Mouse (Mus musculus) midbrain, embryonic 10.5 days (tissue): ENCODE measurements at regions not wholly inside any gene's neighbourhood (a gene's known extent, or its start where the extent isn't known, plus 50 kb on each side); places are given as distances from the start of the nearest gene placed in this dataset.

Experiments
- DNase-seq: peaks from one replicate; pipeline ENCODE4 v3.0.0-alpha.2; 2017; ENCODE audit warnings: low spot score
- H3K27ac ChIP-seq: fragments of 300-500 bp; sonication (generic); replicated peaks from 2 replicates; pipeline ENCODE4 v1.5.1; 2016; ENCODE audit warnings: mild to moderate bottlenecking
- H3K27me3 ChIP-seq: fragments of 300-500 bp; sonication (generic); 2 replicates; pipeline ENCODE4 v1.6.1; 2016; ENCODE audit warnings: low read depth, mild to moderate bottlenecking; ENCODE audit not compliant: poor library complexity, severe bottlenecking
- H3K36me3 ChIP-seq: fragments of 300-500 bp; sonication (generic); 2 replicates; pipeline ENCODE4 v1.6.1; 2016; ENCODE audit warnings: mild to moderate bottlenecking, moderate library complexity
- H3K4me1 ChIP-seq: fragments of 300-500 bp; sonication (generic); 2 replicates; pipeline ENCODE4 v1.6.1; 2016
- H3K4me3 ChIP-seq: fragments of 300-500 bp; sonication (generic); 2 replicates; pipeline ENCODE4 v1.5.1; 2016; ENCODE audit warnings: mild to moderate bottlenecking, moderate library complexity
- H3K9me3 ChIP-seq: fragments of 300-500 bp; sonication (generic); replicated peaks from 2 replicates; pipeline ENCODE4 v1.6.1; 2016; ENCODE audit warnings: mild to moderate bottlenecking
- WGBS: fragments of 180-500 bp; shearing (Covaris S2); methylation state at CpG from one replicate; pipeline ENCODE4 v1.1.7; 2016; 5-methylcytosine and 5-hydroxymethylcytosine counted together

DNA sequence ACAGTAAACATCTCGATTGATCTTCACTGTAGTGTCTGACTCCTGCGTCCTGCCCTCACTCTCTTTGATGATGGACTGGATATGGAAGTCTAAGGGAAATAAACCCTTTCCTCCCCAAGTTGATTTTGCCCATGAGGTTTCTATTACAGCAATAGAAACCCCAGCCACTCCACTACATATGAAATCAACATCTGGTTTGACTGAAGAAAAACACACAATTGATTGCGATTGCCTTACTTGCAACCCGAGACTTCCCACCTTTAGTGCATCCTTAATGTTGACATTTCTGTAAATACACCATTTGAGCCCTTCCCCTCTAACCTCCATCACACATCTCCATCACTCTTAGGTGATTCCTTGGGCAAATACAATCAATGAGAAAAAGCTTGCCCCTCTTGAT, 255.6 kb upstream of the Tle4 start:
- peaks cover 11% of the 10 kb centered on the region for H3K4me1 ChIP-seq
- H3K27me3 ChIP-seq: peaks cover 40% of the 10 kb centered on the region
- no peak for DNase-seq
- H3K36me3 ChIP-seq: no peaks in the 10 kb centered on the region
- WGBS: 78% methylated on average over 4 of the region's 4 CpGs
- no peak overlapping the region for H3K27ac ChIP-seq
- no peaks in the 10 kb centered on the region for H3K9me3 ChIP-seq
- no peak overlapping the region for H3K4me3 ChIP-seq

DNA sequence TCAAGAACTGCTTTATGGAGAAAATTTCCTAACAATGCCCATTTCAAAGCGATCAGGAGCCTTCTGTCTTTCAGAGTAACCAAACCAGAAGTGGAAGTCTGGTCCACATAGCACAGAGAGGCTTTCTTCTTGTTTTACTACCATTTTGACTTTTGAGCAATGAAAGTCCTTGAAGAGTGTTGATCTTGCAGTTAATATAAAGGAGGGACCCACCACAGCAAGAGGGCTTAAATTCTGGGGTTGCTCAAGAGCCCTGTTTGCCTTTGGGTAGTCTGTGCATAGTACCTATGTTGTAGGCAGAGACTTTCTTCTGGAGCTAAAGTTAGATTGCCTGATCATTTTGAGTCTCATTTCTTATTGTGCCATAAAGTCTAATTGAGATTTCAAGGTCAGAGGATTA, 251.7 kb upstream of the Tle4 start:
- no peak overlapping the region for H3K4me3 ChIP-seq
- no peak for DNase-seq
- no peaks in the 10 kb centered on the region for H3K36me3 ChIP-seq
- WGBS: 79% methylated on average over 1 of the region's 1 CpGs
- H3K9me3 ChIP-seq: no peaks in the 10 kb centered on the region
- peaks cover 47% of the 10 kb centered on the region for H3K27me3 ChIP-seq
- no peak overlapping the region for H3K27ac ChIP-seq
- H3K4me1 ChIP-seq: peaks cover 32% of the 10 kb centered on the region

DNA sequence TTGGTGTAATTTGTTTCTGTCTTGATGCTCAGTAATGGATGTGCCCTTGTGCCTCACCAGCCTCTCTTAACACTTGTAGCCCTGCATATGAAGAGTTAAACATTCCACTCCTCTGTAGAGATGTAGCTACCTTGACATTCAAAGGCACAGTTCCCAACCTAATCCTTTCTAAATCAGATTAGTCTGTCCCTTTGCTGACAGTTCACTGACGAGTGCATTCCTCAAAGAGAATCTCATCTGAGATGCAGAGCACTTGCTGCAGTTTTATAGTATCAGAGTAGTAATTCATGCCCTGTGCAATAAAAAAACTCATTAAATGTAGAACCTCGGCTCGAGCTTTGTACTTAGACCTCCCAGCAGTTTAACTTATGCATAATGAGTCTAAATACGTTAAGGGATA, 249.3 kb upstream of the Tle4 start:
- 30% methylated on average over 4 of the region's 4 CpGs for WGBS
- H3K27me3 ChIP-seq: peaks cover 51% of the 10 kb centered on the region
- peaks cover 32% of the 10 kb centered on the region for H3K4me1 ChIP-seq
- no peak overlapping the region for H3K27ac ChIP-seq
- no peak for DNase-seq
- H3K9me3 ChIP-seq: no peaks in the 10 kb centered on the region
- no peak overlapping the region for H3K4me3 ChIP-seq
- H3K36me3 ChIP-seq: no peaks in the 10 kb centered on the region

DNA sequence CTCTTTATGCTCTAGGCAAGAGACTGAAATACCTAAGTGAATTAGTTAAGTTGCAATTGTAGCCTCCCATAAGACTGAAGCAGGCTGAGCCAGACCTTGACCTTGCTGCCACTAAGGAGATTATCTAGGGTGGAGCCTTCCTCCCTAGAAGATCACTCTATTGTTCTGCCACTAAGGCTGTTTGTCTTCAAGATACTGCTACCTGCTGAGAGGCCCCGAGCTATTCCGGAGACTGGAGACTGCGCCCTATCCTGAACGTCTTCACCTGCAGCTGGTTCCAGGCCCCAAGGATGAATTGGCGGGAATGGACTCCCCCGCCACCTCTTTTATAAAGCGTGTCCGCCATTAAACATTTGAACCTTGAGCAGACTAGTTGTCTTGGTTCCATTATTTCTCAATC, 237.8 kb upstream of the Tle4 start:
- 41% methylated on average over 8 of the region's 8 CpGs for WGBS
- Histone ChIP-seq H3K4me1 (peaks cover 6% of the 10 kb centered on the region; the same call in 1 of the 2 replicates), H3K9me3 (no peaks in the 10 kb centered on the region), H3K27me3 (peaks cover 13% of the 10 kb centered on the region), H3K4me3 (no peak overlapping the region), H3K36me3 (no peaks in the 10 kb centered on the region), H3K27ac (no peak overlapping the region)
- DNase-seq: no peak

DNA sequence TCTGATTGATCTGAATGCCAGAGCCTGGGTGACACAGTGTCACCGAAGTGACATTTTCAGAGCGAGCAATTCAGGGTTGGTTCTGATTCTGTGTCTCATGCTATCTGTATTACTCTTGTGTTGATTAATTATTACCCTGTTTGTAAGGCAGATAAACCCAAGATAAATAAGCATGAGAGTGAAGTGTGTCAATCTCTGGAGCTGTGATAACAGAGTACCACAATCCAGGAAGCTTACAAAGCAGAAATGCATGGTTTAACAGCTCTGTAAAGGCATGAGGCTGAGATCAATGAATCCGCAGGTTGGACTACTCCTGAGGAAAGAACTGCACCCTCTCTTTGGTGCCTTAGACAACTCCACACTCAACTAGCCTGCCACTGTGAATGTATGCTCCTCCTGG, 218.5 kb upstream of the Tle4 start:
- Histone ChIP-seq H3K36me3 (no peaks in the 10 kb centered on the region), H3K27me3 (no peaks in the 10 kb centered on the region; the same call in 1 of the 2 replicates), H3K4me3 (no peak overlapping the region), H3K4me1 (no peaks in the 10 kb centered on the region), H3K9me3 (no peaks in the 10 kb centered on the region), H3K27ac (no peak overlapping the region)
- WGBS: 78% methylated on average over 3 of the region's 3 CpGs
- DNase-seq: no peak

DNA sequence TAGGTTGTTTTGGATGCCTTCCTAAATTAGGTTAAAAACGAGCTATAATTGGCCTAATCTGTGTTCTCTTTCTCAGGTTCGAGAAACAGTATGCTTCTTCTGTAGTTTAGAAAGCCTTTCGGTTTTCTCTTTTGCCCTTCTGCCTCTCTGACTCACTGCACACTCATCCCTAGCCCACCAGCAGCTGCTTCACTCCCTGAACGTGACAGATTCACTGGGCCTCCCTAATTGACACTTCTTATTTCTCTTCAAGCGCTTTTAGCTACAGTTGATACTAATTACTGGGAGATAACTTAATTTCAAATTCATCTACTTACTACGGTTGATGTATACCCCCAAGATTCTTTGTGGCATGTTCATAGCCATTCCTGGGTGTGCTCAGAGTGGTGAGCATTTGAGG, 208.9 kb upstream of the Tle4 start:
- no peak for DNase-seq
- peaks cover 30% of the 10 kb centered on the region for H3K27me3 ChIP-seq
- H3K4me3 ChIP-seq: no peak overlapping the region
- no peak overlapping the region for H3K27ac ChIP-seq
- no peaks in the 10 kb centered on the region for H3K36me3 ChIP-seq
- no peaks in the 10 kb centered on the region for H3K9me3 ChIP-seq
- WGBS: 72% methylated on average over 6 of the region's 6 CpGs
- peaks cover 23% of the 10 kb centered on the region for H3K4me1 ChIP-seq

DNA sequence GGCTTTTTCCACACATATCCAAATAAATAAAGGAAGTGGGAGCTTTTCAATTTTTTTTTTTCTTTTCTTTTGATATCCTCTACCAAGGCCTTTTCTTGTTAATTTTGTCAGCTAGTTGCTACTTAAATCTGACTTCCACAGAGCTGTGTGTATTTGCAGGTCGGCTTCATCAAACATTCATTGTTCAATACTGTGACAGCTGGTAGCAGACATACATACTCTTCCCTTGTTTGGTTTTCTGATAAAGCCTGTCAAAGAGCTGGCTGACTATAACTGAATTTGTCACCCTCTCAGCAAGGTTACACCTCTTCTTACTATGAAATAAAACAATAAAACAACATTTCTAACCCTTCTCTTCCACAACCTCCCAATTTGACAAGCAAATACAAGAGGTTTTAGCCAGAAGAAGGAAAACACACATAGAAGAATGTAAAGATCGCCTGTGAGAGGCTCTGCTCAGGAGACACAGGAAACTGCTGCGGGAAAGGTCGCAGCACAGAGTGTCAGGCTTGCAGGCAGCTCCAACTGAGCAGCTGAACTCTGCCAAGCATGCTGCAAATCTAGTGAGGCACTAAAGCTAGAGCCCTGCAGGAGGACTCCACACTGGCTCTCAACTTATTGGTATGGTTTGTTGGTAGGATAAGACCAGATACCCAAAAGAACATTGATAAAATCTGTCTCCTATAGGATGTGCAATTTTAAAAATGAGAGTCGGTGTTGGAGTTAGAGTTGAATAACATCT, 205.2 kb upstream of the Tle4 start:
- H3K27ac ChIP-seq: peak overlapping the region; percentile 33; the same call in 1 of the 2 replicates
- WGBS: 25% methylated on average over 5 of the region's 5 CpGs

DNA sequence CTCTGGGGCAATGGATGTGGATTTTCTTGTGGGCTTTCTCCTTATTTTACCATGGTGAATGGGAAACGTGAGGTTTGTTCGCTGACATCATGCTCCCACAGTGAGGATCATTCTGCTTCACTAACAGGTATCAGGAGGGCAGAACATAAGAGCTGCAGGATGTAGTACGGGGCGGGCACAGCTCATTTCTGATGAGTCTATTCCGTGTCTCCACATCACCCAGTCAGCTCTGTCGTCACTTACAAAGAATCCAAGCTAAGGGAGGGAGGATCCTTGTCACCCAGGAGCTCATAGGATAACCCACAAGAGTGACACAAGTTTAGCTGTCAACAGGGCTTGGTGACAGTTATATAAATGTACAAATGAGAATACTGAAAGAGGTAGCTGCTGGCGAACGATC, 203.8 kb upstream of the Tle4 start:
- no peak overlapping the region for H3K4me3 ChIP-seq
- no peaks in the 10 kb centered on the region for H3K36me3 ChIP-seq
- DNase-seq: no peak
- H3K27ac ChIP-seq: no peak overlapping the region
- 80% methylated on average over 8 of the region's 8 CpGs for WGBS
- peaks cover 64% of the 10 kb centered on the region for H3K27me3 ChIP-seq
- no peaks in the 10 kb centered on the region for H3K9me3 ChIP-seq
- H3K4me1 ChIP-seq: peaks cover 33% of the 10 kb centered on the region

More for the DNA sequence above, 205.2 kb upstream of the Tle4 start:
- no peaks in the 10 kb centered on the region for H3K9me3 ChIP-seq
- H3K36me3 ChIP-seq: no peaks in the 10 kb centered on the region
- peak; percentile 43 for DNase-seq
- H3K27me3 ChIP-seq: peaks cover 62% of the 10 kb centered on the region
- no peak overlapping the region for H3K4me3 ChIP-seq
- peaks cover 31% of the 10 kb centered on the region for H3K4me1 ChIP-seq

DNA sequence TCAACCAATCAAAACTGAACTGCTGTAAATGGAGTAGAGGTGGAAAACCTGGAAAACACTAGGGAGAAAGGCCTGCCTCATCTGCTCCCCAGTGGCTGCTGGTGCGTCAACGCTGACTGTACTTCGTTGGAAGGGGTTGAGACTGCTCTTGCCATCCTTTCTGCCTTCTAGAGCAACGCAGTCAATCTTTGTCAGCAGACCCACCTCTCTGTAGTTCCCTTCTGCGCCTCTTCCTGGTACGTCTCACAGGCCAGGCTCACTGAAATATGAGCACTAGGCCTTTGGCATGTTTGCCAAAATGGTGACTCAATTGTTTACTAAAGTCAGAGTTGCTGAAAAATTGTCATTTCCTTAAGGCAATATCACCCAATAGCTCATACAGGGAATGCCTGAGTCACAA, 201.2 kb upstream of the Tle4 start:
- no peak overlapping the region for H3K27ac ChIP-seq
- H3K4me3 ChIP-seq: no peak overlapping the region
- 89% methylated on average over 6 of the region's 6 CpGs for WGBS
- DNase-seq: no peak
- peaks cover 30% of the 10 kb centered on the region for H3K4me1 ChIP-seq
- H3K27me3 ChIP-seq: peaks cover 61% of the 10 kb centered on the region
- H3K9me3 ChIP-seq: no peaks in the 10 kb centered on the region
- no peaks in the 10 kb centered on the region for H3K36me3 ChIP-seq

DNA sequence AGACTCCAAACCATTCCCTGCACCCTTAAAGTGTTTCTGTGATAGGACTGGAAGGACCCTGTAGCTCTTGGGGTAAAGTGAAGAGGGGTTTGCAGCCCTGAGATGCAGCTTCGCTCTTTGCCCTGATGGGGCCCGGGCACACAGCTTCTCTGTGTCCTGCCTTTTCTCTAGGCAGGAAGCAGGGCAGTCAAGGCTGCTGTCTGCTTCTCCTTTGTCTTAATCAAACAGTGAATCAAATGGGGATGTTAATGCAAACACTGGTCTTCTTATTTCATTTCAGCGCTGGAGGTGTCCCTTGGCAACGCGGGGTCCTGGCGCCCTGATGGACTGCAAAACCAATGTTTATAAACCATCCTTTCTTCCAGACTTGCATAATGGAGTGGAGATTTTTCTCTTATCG, 200.6 kb upstream of the Tle4 start:
- no peak overlapping the region for H3K4me3 ChIP-seq
- no peaks in the 10 kb centered on the region for H3K9me3 ChIP-seq
- peaks cover 66% of the 10 kb centered on the region for H3K27me3 ChIP-seq
- H3K36me3 ChIP-seq: no peaks in the 10 kb centered on the region
- no peak overlapping the region for H3K27ac ChIP-seq
- DNase-seq: peak; percentile 22
- peaks cover 25% of the 10 kb centered on the region for H3K4me1 ChIP-seq
- WGBS: 76% methylated on average over 7 of the region's 7 CpGs

DNA sequence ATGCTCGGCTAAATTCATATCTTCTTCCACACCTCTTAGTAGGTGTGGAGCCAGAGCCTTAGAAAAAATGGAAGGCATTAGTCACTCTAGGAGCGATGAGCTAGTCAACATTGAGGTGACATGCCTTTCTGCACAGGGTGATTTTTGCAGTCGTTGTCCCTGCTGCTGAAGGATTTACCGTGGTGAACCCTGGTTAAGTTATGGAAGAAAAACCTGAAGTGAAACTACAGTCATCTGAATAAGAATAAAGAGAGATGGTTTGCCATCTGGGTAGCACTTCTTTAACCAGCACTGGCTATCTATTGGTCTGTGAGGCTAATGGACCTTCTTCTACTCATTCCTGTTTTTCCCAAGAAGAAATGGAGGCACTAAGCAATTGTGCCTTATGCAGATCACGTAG, 198.1 kb upstream of the Tle4 start:
- H3K27ac ChIP-seq: no peak overlapping the region
- 90% methylated on average over 5 of the region's 5 CpGs for WGBS
- no peaks in the 10 kb centered on the region for H3K36me3 ChIP-seq
- H3K9me3 ChIP-seq: no peaks in the 10 kb centered on the region
- peaks cover 74% of the 10 kb centered on the region for H3K27me3 ChIP-seq
- no peak for DNase-seq
- peaks cover 17% of the 10 kb centered on the region for H3K4me1 ChIP-seq
- H3K4me3 ChIP-seq: no peak overlapping the region

DNA sequence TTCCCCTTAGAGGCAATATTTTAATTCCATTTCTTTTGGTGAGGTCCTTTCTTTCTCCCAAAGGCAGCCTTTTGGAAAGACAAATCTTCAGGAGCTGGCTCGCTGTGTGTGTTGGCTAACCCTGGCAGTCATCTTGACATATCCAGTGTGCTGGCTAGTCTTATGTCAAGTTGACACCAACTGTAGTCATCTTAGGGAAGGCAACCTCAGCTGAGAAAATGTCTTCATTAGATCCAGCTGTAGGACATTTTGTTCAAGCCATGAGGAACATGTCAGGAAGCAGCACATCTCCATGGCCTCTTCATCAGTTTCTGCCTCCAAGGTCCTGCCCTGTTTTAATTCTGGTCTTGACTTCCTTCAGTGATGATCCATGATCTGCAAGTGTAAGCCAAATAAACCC, 192.1 kb upstream of the Tle4 start:
- H3K27me3 ChIP-seq: peaks cover 44% of the 10 kb centered on the region
- peaks cover 16% of the 10 kb centered on the region for H3K4me1 ChIP-seq
- H3K4me3 ChIP-seq: no peak overlapping the region
- no peaks in the 10 kb centered on the region for H3K9me3 ChIP-seq
- H3K27ac ChIP-seq: no peak overlapping the region
- no peaks in the 10 kb centered on the region for H3K36me3 ChIP-seq
- DNase-seq: no peak
- WGBS: 100% methylated on average over 1 of the region's 1 CpGs

DNA sequence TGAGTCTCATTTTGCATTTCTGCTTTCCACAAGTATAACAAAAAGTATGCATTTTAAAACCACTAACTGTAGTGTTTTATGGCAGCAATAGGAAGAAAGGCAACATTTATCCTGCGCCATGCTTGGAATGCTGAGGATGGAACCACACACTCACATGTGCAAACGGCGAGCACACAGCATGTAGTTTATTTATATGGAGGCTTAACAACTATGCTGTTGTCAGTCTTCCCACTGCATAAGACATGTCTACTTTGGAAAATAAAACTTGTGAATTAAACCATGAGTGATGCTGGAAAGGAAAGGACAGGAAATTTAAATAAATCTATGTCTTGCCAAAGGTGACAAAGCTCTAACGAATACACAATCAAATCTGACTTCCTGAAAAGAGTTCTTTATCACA, 190.8 kb upstream of the Tle4 start:
- H3K27ac ChIP-seq: no peak overlapping the region
- no peaks in the 10 kb centered on the region for H3K9me3 ChIP-seq
- no peak overlapping the region for H3K4me3 ChIP-seq
- peaks cover 16% of the 10 kb centered on the region for H3K4me1 ChIP-seq
- 91% methylated on average over 4 of the region's 4 CpGs for WGBS
- DNase-seq: no peak
- no peaks in the 10 kb centered on the region for H3K36me3 ChIP-seq
- peaks cover 51% of the 10 kb centered on the region for H3K27me3 ChIP-seq

DNA sequence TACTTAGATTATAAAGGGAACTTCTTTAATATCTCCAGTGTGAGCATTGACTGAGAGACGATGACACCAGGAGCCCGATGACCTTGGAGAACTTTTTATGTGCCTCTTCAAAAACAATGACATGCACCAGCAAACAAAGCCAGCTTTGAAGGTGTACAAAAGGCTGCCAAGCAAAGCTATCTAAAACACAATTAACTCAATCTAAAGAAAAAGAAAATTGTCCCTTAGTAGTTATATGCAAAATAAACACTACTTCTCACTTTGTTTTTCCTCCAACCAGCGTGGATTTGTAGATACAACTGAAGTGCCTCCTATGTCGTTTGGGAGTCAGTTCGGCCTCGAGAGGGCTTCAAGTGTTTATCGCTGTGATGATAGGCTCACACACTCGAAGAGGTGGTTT, 189.0 kb upstream of the Tle4 start:
- H3K4me1 ChIP-seq: peaks cover 9% of the 10 kb centered on the region
- H3K36me3 ChIP-seq: no peaks in the 10 kb centered on the region
- H3K9me3 ChIP-seq: no peaks in the 10 kb centered on the region
- DNase-seq: no peak
- H3K4me3 ChIP-seq: no peak overlapping the region
- H3K27ac ChIP-seq: no peak overlapping the region
- 77% methylated on average over 8 of the region's 8 CpGs for WGBS
- peaks cover 43% of the 10 kb centered on the region for H3K27me3 ChIP-seq
